Mouse (Mus musculus) forebrain, embryonic 10.5 days (tissue): ENCODE measurements around the gene Tctn1. TPM values are rescaled to one million over a fixed set of nuclear protein-coding genes. Genes with fewer than 3 reads are reported as not detected.

ENCODE experiments used
- DNase-seq: peaks from one replicate; pipeline ENCODE4 v3.0.0-alpha.2; 2017; ENCODE audit warnings: low spot score; ENCODE audit errors: extremely low spot score
- H3K27ac ChIP-seq: fragments of 300-500 bp; sonication (generic); 2 replicates; pipeline ENCODE4 v1.5.1; 2016; ENCODE audit warnings: mild to moderate bottlenecking
- H3K27me3 ChIP-seq: fragments of 300-500 bp; sonication (generic); 2 replicates; pipeline ENCODE4 v1.6.1; 2016; ENCODE audit warnings: mild to moderate bottlenecking; ENCODE audit not compliant: poor library complexity, severe bottlenecking
- H3K36me3 ChIP-seq: fragments of 300-500 bp; sonication (generic); replicated peaks from 2 replicates; pipeline ENCODE4 v1.6.1; 2016; ENCODE audit warnings: mild to moderate bottlenecking, moderate library complexity
- H3K4me1 ChIP-seq: fragments of 300-500 bp; sonication (generic); 2 replicates; pipeline ENCODE4 v1.6.1; 2016
- H3K4me3 ChIP-seq: fragments of 300-500 bp; sonication (generic); 2 replicates; pipeline ENCODE4 v1.5.1; 2016; ENCODE audit warnings: mild to moderate bottlenecking, moderate library complexity
- H3K9me3 ChIP-seq: fragments of 300-500 bp; sonication (generic); 2 replicates; pipeline ENCODE4 v1.6.1; 2016; ENCODE audit warnings: mild to moderate bottlenecking, moderate library complexity
- WGBS: fragments of 180-500 bp; shearing (Covaris S2); methylation state at CpG from one replicate; pipeline ENCODE4 v1.1.7; 2016; 5-methylcytosine and 5-hydroxymethylcytosine counted together
- polyA plus RNA-seq: library from polyadenylated mRNA; unstranded; fragments of >200 nt; fragmentation: Nextera tagmentation; extraction: Ambion mirVana; gene quantifications from 2 replicates; pipeline ENCODE4 v1.2.1, GENCODE M21; 2016

The Tctn1 gene
- polyA plus RNA-seq, 1 experiment from 2014 or later = 5.8 TPM

GRCm38 (mm10) chr5:122201904-122202303 is 62.4 kb downstream of the Tctn1 start:
- Histone ChIP-seq H3K4me3 (no peak overlapping the region), H3K36me3 (no peaks in the 10 kb centered on the region), H3K4me1 (no peaks in the 10 kb centered on the region), H3K27ac (no peak overlapping the region), H3K27me3 (no peaks in the 10 kb centered on the region), H3K9me3 (peaks cover 15% of the 10 kb centered on the region; the same call in 1 of the 2 replicates)
- DNase-seq = no peak
- WGBS = 86% methylated on average over 6 of the region's 6 CpGs

GRCm38 (mm10) chr5:122200872-122201271 is 63.4 kb downstream of the Tctn1 start:
- Histone ChIP-seq H3K36me3 (no peaks in the 10 kb centered on the region), H3K9me3 (peaks cover 15% of the 10 kb centered on the region; the same call in 1 of the 2 replicates), H3K27me3 (no peaks in the 10 kb centered on the region), H3K4me3 (no peak overlapping the region), H3K4me1 (no peaks in the 10 kb centered on the region), H3K27ac (no peak overlapping the region)
- WGBS = 94% methylated on average over 4 of the region's 4 CpGs
- DNase-seq = no peak

GRCm38 (mm10) chr5:122192347-122192746 is 71.9 kb downstream of the Tctn1 start:
- H3K36me3 ChIP-seq = no peaks in the 10 kb centered on the region
- WGBS = 64% methylated on average over 4 of the region's 4 CpGs
- no peaks in the 10 kb centered on the region for H3K27me3 ChIP-seq
- no peak for DNase-seq
- no peaks in the 10 kb centered on the region for H3K4me1 ChIP-seq
- H3K27ac ChIP-seq = no peak overlapping the region
- H3K4me3 ChIP-seq = no peak overlapping the region
- no peaks in the 10 kb centered on the region for H3K9me3 ChIP-seq

GRCm38 (mm10) chr5:122191269-122192063 is 72.8 kb downstream of the Tctn1 start:
- no peak for DNase-seq
- H3K27ac ChIP-seq = no peak overlapping the region
- H3K4me3 ChIP-seq = no peak overlapping the region
- no peaks in the 10 kb centered on the region for H3K36me3 ChIP-seq
- H3K4me1 ChIP-seq = no peaks in the 10 kb centered on the region
- H3K27me3 ChIP-seq = no peaks in the 10 kb centered on the region
- 81% methylated on average over 12 of the region's 12 CpGs for WGBS
- no peaks in the 10 kb centered on the region for H3K9me3 ChIP-seq

GRCm38 (mm10) chr5:122190465-122190864 is 73.8 kb downstream of the Tctn1 start:
- no peaks in the 10 kb centered on the region for H3K4me1 ChIP-seq
- 0 out of 2 replicates have a peak, but pooled peaks cover under 1% of the 10 kb centered on the region for H3K9me3 ChIP-seq
- WGBS = 60% methylated on average over 7 of the region's 7 CpGs
- H3K27me3 ChIP-seq = no peaks in the 10 kb centered on the region
- no peak overlapping the region for H3K27ac ChIP-seq
- DNase-seq = no peak
- no peaks in the 10 kb centered on the region for H3K36me3 ChIP-seq
- H3K4me3 ChIP-seq = no peak overlapping the region

- H3K27ac ChIP-seq = no peak overlapping the region
- peaks cover 12% of the 10 kb centered on the region; the same call in 1 of the 2 replicates for H3K9me3 ChIP-seq
- H3K4me1 ChIP-seq = no peaks in the 10 kb centered on the region
- H3K27me3 ChIP-seq = no peaks in the 10 kb centered on the region
- no peak for DNase-seq
- no peaks in the 10 kb centered on the region; the same call in 1 of the 2 replicates for H3K36me3 ChIP-seq
- WGBS = 73% methylated on average over 3 of the region's 3 CpGs
- no peak overlapping the region for H3K4me3 ChIP-seq
These were observed 75.1 kb downstream of the Tctn1 start for GRCm38 (mm10) chr5:122189115-122189514.

Other genes with a start within 250 kb of the Tctn1 start
- 5.0 and 6.5 TPM in 2 replicates for gene Cux2, start 214.4 kb downstream of the Tctn1 start, polyA plus RNA-seq
- gene Myl2, start 163.5 kb downstream of the Tctn1 start, polyA plus RNA-seq = not detected in 2 replicates
- not detected in 2 replicates for gene Ccdc63, start 123.6 kb downstream of the Tctn1 start, polyA plus RNA-seq
- 337 and 341 TPM in 2 replicates for gene Ppp1cc, start 106.2 kb downstream of the Tctn1 start, polyA plus RNA-seq
- gene Hvcn1, start 57.7 kb downstream of the Tctn1 start, polyA plus RNA-seq = 13.7 and 14.7 TPM in 2 replicates
- 8.3 and 9.0 TPM in 2 replicates for gene Pptc7, start 19.9 kb upstream of the Tctn1 start, polyA plus RNA-seq
- gene Rad9b, start 89.8 kb upstream of the Tctn1 start, polyA plus RNA-seq = 10.7 and 11.0 TPM in 2 replicates
- gene Vps29, start 89.9 kb upstream of the Tctn1 start, polyA plus RNA-seq = 187 and 195 TPM in 2 replicates
- gene Gpn3, start 107.4 kb upstream of the Tctn1 start, polyA plus RNA-seq = 84.6 and 92.9 TPM in 2 replicates
- gene Fam216a, start 107.9 kb upstream of the Tctn1 start, polyA plus RNA-seq = 86.1 and 90.1 TPM in 2 replicates
- 91.9 and 98.7 TPM in 2 replicates for gene Arpc3, start 127.4 kb upstream of the Tctn1 start, polyA plus RNA-seq
- 54.3 and 59.2 TPM in 2 replicates for gene Anapc7, start 157.2 kb upstream of the Tctn1 start, polyA plus RNA-seq
- 34.8 and 37.6 TPM in 2 replicates for gene Atp2a2, start 237.8 kb upstream of the Tctn1 start, polyA plus RNA-seq